Mouse (Mus musculus) neural tube, embryonic 11.5 days (tissue): ENCODE measurements at regions not wholly inside any gene's neighbourhood (a gene's known extent, or its start where the extent isn't known, plus 50 kb on each side); places are given as distances from the start of the nearest gene placed in this dataset.

ENCODE experiments used
- ATAC-seq: fragments of 200-750 bp; cut with Nextera tagmentation; 2 replicates; pipeline ENCODE4 v1.8.0; 2017; ENCODE audit warnings: moderate number of reproducible peaks, mild to moderate bottlenecking, moderate TSS enrichment, moderate library complexity; ENCODE audit not compliant: insufficient read depth, low FRiP score, low TSS enrichment
- DNase-seq: peaks from one replicate; pipeline ENCODE4 v3.0.0-alpha.2; 2015; ENCODE audit warnings: low spot score
- H3K27ac ChIP-seq: fragments of 300-500 bp; sonication (generic); 2 replicates; pipeline ENCODE4 v1.5.1; 2014; ENCODE audit warnings: low read depth, mild to moderate bottlenecking, low read length
- H3K27me3 ChIP-seq: fragments of 300-500 bp; sonication (generic); 2 replicates; pipeline ENCODE4 v1.6.1; 2014; ENCODE audit warnings: mild to moderate bottlenecking, low read length, mixed read lengths; ENCODE audit not compliant: control insufficient read depth, insufficient read depth
- H3K36me3 ChIP-seq: fragments of 300-500 bp; sonication (generic); 2 replicates; pipeline ENCODE4 v1.6.1; 2014; ENCODE audit warnings: mild to moderate bottlenecking, low read length, moderate library complexity, mixed read lengths; ENCODE audit not compliant: control insufficient read depth, insufficient read depth
- H3K4me1 ChIP-seq: fragments of 300-500 bp; sonication (generic); 2 replicates; pipeline ENCODE4 v1.6.1; 2014; ENCODE audit warnings: low read length, mixed read lengths; ENCODE audit not compliant: control insufficient read depth, insufficient read depth
- H3K4me2 ChIP-seq: fragments of 300-500 bp; sonication (generic); 2 replicates; pipeline ENCODE4 v1.6.1; 2014; ENCODE audit warnings: low read depth, mild to moderate bottlenecking, moderate library complexity
- H3K4me3 ChIP-seq: fragments of 300-500 bp; sonication (generic); 2 replicates; pipeline ENCODE4 v1.5.1; 2014; ENCODE audit warnings: low read depth, low read length
- H3K9ac ChIP-seq: fragments of 300-500 bp; sonication (generic); 2 replicates; pipeline ENCODE4 v1.6.1; 2014; ENCODE audit warnings: mild to moderate bottlenecking, low read length
- H3K9me3 ChIP-seq: fragments of 300-500 bp; sonication (generic); 2 replicates; pipeline ENCODE4 v1.6.1; 2016; ENCODE audit warnings: low read length; ENCODE audit not compliant: control insufficient read depth
- WGBS: fragments of 180-500 bp; shearing (Covaris S2); extraction: QIAGEN DNeasy Blood & Tissue Kit; methylation state at CpG from one replicate; pipeline ENCODE4 v1.1.7; 2014; 5-methylcytosine and 5-hydroxymethylcytosine counted together

DNA sequence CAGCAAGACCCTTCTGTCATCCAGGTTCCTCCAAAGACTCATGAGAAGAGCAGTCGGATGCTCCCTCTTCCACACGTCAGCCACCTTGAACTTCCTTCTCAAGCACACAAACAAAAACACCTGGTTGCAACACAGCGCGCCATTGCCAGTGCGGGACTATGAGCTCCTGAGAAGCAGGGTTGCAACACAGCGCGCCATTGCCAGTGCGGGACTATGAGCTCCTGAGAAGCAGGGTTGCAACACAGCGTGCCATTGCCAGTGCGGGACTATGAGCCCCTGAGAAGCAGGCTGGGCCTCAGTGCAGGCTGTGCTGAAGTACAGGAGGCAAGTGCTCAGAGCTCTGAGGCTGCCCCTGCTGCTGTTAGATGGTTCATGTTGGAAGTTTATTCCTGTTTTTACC, 140.0 kb downstream of the Gm12728 start:
- no peak overlapping the region for H3K4me2 ChIP-seq
- DNase-seq: no peak
- H3K4me3 ChIP-seq: no peak overlapping the region
- H3K36me3 ChIP-seq: no peaks in the 10 kb centered on the region
- no peak overlapping the region for H3K9ac ChIP-seq
- H3K4me1 ChIP-seq: no peaks in the 10 kb centered on the region
- no peaks in the 10 kb centered on the region for H3K9me3 ChIP-seq
- no peaks in the 10 kb centered on the region for H3K27me3 ChIP-seq
- H3K27ac ChIP-seq: no peak overlapping the region
- ATAC-seq: no peak
- 92% methylated on average over 10 of the region's 10 CpGs for WGBS

DNA sequence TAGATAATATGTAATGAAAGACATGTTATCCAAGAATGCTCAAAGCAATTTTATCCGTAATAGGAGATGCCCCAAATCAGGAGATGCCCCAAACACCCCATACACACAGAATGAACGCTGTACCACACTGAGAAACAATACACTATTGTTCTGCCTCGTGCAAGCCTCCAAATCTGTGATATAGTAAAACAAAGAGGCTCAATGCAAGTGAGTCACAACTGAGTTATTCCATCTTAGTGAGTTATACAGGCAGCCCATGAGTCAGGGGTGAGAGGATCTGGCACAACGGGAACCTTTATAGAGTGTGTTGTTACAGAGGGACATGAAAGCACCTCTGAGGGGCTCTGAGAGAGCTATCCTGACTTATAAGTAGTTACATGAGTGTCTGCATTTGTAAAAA, 145.3 kb downstream of the Gm12728 start:
- 69% methylated on average over 4 of the region's 4 CpGs for WGBS
- Histone ChIP-seq H3K27ac (no peak overlapping the region), H3K27me3 (no peaks in the 10 kb centered on the region), H3K9me3 (no peaks in the 10 kb centered on the region), H3K9ac (no peak overlapping the region), H3K36me3 (no peaks in the 10 kb centered on the region), H3K4me3 (no peak overlapping the region), H3K4me1 (no peaks in the 10 kb centered on the region), H3K4me2 (no peak overlapping the region)
- ATAC-seq (no peak), DNase-seq (no peak)

DNA sequence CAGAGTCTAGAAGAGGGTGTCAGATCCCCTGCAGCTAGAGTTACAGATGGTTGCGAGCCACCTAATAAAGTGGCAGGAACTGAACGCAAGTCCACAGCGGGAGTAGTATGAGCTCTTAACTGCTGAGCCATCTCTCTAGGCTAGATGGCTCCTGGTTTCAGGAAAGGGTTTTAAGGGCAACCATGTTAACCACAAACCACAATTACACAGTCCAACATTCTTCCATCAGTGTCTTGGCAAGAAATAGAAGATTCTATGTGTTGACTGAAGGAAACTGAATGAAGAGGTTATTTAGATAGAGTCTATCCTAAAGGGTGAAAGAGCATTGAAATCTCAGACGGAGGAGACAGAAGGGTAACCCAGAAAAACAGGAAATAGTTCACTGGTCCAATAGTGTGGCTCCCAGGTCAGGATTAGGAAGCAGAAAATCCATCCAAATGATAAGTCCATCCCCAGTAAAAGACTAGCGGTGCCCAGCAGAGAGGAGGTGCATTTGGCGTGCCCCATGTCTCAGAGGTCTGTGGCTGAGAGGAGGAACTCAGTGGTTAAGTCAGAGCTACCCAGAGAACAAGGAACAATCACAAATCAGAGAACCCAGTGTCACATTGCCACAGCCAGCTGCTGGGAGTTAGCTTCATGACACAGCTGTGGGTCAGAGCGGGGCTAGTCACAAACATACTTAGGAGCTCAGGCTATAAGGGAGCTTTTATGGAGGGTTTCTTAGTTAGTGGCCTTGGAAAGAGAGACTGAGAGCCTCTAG, 147.3 kb downstream of the Gm12728 start:
- Histone ChIP-seq H3K27ac (no peak overlapping the region), H3K9ac (no peak overlapping the region), H3K27me3 (no peaks in the 10 kb centered on the region), H3K4me3 (no peak overlapping the region), H3K4me1 (no peaks in the 10 kb centered on the region), H3K4me2 (no peak overlapping the region), H3K9me3 (no peaks in the 10 kb centered on the region), H3K36me3 (no peaks in the 10 kb centered on the region)
- 87% methylated on average over 7 of the region's 7 CpGs for WGBS
- DNase-seq: no peak
- no peak for ATAC-seq

DNA sequence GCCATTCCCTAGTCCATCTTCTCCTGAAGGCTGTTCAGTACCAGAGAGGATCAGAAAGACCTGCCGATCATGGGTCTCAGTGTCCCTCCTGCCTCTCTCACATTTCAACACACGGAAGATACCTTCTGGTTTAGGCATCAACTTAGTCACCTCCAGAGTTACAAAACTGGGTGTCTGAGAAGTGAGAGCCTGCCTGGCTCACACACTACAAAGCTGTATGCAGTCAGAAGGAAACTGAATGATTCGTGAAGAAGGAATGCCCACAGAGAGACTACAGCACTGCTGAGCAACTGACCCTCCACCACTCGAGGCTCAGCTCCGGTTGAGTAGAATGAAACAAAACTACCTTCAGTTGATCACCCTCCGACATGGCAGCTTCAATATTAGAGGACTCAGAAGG, 147.9 kb downstream of the Gm12728 start:
- Histone ChIP-seq H3K36me3 (no peaks in the 10 kb centered on the region), H3K9ac (no peak overlapping the region), H3K9me3 (no peaks in the 10 kb centered on the region), H3K4me3 (no peak overlapping the region), H3K27me3 (no peaks in the 10 kb centered on the region), H3K4me1 (no peaks in the 10 kb centered on the region), H3K4me2 (no peak overlapping the region), H3K27ac (no peak overlapping the region)
- no peak for ATAC-seq
- 80% methylated on average over 6 of the region's 6 CpGs for WGBS
- no peak for DNase-seq

DNA sequence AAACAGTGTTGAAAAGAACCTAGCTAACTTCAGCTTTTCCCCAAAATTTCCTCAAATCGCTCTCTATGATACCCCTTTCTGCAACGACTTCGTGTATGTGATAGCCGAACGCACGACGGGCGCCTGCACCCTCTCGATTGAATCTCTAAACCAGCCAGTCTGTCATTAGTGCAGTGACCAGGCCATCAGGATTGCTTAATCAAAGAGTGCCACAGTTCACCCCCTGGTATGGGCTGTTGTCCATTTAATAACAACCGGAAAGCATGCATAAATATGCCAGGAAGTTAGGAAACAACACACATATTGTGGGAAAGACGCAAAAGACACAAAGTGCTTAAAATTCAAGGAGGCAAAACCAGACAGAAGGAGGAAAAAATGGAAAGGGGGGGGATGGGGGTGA, 149.2 kb downstream of the Gm12728 start:
- Histone ChIP-seq H3K27ac (no peak overlapping the region), H3K36me3 (no peaks in the 10 kb centered on the region), H3K4me2 (no peak overlapping the region), H3K9ac (no peak overlapping the region), H3K4me1 (no peaks in the 10 kb centered on the region), H3K9me3 (no peaks in the 10 kb centered on the region), H3K27me3 (no peaks in the 10 kb centered on the region), H3K4me3 (no peak overlapping the region)
- DNase-seq (no peak), ATAC-seq (no peak)
- 89% methylated on average over 11 of the region's 11 CpGs for WGBS

DNA sequence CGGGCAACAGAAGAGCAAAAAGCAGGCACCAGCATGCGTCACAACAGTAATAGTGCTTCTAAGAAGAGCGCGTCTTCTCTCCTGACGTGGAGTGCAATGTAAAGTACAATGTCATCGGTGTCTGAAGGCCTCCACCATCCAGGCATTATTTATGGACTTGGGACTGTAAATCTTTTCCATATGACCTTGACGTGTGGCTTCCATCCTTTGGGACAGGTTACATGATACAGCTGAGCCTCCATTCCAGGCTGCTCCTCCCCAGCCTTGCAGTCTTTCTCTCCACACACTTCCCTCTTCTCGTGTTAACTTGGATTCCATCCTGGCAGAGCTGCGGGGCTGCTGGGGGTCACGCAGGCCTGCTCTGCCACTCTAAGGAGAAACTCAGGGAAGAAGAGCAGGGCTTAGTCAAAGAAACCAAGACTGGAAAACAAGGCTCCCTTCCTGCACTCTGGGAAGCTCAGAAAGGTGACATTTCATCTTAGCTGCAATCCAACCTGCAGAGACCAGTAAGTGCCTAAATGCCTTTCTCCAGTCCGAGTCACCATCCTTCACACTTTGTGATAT, 150.0 kb downstream of the Gm12728 start:
- Histone ChIP-seq H3K4me3 (no peak overlapping the region), H3K27ac (no peak overlapping the region), H3K9me3 (no peaks in the 10 kb centered on the region), H3K27me3 (no peaks in the 10 kb centered on the region), H3K36me3 (no peaks in the 10 kb centered on the region), H3K4me2 (no peak overlapping the region), H3K9ac (no peak overlapping the region), H3K4me1 (no peaks in the 10 kb centered on the region)
- 56% methylated on average over 11 of the region's 11 CpGs for WGBS
- no peak for DNase-seq
- ATAC-seq: no peak

DNA sequence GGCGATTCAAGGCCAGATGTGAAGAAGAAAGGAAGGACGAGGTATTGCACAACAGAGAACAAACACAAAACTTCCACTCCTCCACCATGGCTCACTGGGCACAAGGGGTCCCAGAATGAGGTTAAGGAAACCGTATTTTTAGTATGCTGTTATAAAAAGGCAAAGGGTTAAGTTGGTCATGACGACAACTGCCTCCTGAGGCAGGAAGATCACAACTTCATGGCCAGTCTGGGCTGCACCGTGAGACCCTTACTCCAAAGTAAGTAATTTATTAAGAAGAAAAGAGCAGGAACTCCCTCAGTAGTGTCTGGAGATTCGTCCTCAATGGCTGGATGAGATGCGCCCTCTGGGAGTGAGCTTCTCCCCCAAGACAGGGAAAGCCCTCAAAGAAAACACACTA, 151.2 kb downstream of the Gm12728 start:
- H3K4me2 ChIP-seq: no peak overlapping the region
- DNase-seq (no peak), ATAC-seq (no peak)
- no peaks in the 10 kb centered on the region for H3K9me3 ChIP-seq
- H3K4me1 ChIP-seq: no peaks in the 10 kb centered on the region
- WGBS: 85% methylated on average over 7 of the region's 7 CpGs
- no peak overlapping the region for H3K4me3 ChIP-seq
- H3K36me3 ChIP-seq: no peaks in the 10 kb centered on the region
- no peak overlapping the region for H3K9ac ChIP-seq
- H3K27ac ChIP-seq: no peak overlapping the region
- H3K27me3 ChIP-seq: no peaks in the 10 kb centered on the region

DNA sequence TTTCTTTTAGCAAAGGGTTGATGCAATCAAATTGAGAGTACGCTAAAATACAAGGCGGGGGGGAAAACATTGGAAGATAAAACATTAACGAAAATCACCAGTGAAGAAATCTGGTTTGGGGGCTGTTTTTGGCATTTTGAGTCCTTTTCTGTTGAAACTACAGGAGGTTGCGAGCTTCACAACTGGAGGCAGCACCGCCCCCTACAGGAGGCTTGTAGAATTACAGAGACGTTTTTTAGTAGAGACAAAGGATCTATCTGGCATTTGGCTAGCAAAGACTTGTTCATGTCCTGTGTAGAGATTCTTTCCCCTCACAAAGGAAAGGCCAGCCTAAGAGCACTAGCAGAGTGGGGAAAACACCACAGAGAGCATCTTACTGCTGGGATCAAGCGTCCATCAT, 152.1 kb downstream of the Gm12728 start:
- Histone ChIP-seq H3K9me3 (no peaks in the 10 kb centered on the region), H3K27me3 (no peaks in the 10 kb centered on the region), H3K4me3 (no peak overlapping the region), H3K9ac (no peak overlapping the region), H3K4me1 (no peaks in the 10 kb centered on the region), H3K27ac (no peak overlapping the region), H3K36me3 (no peaks in the 10 kb centered on the region), H3K4me2 (no peak overlapping the region)
- ATAC-seq: no peak
- 50% methylated on average over 7 of the region's 7 CpGs for WGBS
- DNase-seq: peak; percentile 70

DNA sequence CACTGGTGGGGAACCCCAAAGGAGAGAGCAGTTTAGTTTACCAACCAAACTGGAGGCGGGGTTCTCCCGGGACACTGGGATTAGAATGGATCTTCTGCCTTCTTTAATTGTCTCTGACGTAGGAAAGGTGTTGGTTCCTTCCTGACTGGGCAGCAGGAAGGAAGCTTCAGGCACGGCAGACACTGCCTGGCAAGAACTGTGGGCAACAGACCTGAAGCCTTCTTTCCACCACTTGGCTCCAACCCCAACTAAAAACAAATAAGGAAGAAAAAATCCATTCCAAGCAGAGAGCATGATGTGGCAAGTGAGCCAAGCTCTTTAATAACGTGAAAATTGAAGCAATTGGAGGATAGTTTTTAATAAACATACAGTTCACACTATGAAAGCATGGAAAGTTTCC, 155.3 kb downstream of the Gm12728 start:
- no peak overlapping the region for H3K4me2 ChIP-seq
- WGBS: 76% methylated on average over 5 of the region's 5 CpGs

More for the DNA sequence above, 155.3 kb downstream of the Gm12728 start:
- DNase-seq: no peak
- H3K4me3 ChIP-seq: no peak overlapping the region
- H3K36me3 ChIP-seq: no peaks in the 10 kb centered on the region
- no peak overlapping the region for H3K27ac ChIP-seq
- no peak for ATAC-seq
- no peaks in the 10 kb centered on the region for H3K9me3 ChIP-seq
- no peaks in the 10 kb centered on the region for H3K4me1 ChIP-seq
- H3K27me3 ChIP-seq: no peaks in the 10 kb centered on the region
- no peak overlapping the region for H3K9ac ChIP-seq
